Mouse (Mus musculus) monocyte, adult 2 months (primary cell): ENCODE data around the gene C8a.
A peak's percentile ranks its signal among the peaks of the same experiment; 100 is the strongest.

Experiments used
- DNase-seq, 2 experiments: peaks; one replicate each; pipeline ENCODE4 v3.0.0; 2022; ENCODE audit warnings: low spot score in 2 of 2, low read depth in 1 of 2

The C8a gene

GRCm38 (mm10) chr4:104876323-104876722 is at the start of gene C8a:
TSS of gene C8a (minus strand) at chr4:104876398.
- DNase-seq, result no peak

GRCm38 (mm10) chr4:104925383-104925782 is 49.2 kb upstream of the C8a start:
- no peak for DNase-seq

DNA sequence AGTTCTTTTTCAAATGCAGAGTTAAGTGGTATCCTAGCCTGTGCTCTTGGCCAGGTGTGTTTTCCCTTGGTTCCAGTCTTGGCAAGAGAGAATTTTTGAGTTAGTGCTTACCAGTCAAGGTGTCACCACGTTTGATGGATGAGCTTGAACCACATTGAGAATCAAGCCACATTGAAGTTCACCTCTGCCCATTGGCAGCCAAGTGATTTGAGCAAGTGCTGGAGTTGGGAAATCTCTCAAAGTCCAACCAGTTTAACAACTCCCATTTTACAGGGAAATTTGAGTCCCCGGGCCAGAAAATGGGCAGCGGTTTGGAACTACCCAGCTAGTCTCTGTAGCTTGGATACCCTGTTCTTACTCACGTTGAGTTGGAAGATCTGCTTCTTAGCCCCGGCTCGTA is 41.8 kb upstream of the C8a start:
- DNase-seq, result no peak

GRCm38 (mm10) chr4:104914711-104915247 is 38.6 kb upstream of the C8a start:
- DNase-seq, result no peak

GRCm38 (mm10) chr4:104913291-104914129 is 37.3 kb upstream of the C8a start, which contains the start of gene Fyb2:
TSS of gene Fyb2 (plus strand) at chr4:104913456.
- DNase-seq, result no peak

DNA sequence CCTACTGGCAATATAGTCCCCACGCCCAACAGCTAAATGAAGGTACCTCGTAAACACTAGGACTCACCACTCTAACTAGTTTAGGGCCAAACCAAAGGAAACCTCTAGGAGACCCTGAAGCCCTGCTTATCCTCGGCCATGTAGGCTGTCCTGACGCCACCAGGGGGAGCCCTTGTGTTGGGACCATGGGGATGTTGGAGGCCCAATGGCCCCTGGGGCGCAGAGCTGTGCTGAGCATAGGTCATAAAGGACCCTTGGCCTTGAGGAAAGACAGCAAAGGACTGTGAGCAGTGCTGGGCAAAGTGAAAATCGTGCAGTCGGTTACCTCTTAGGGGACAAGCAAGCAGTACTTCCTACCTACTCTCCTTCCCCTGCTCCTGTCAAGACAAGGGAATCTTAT is 35.5 kb upstream of the C8a start:
- peak; percentile 16 to 21 for DNase-seq

DNA sequence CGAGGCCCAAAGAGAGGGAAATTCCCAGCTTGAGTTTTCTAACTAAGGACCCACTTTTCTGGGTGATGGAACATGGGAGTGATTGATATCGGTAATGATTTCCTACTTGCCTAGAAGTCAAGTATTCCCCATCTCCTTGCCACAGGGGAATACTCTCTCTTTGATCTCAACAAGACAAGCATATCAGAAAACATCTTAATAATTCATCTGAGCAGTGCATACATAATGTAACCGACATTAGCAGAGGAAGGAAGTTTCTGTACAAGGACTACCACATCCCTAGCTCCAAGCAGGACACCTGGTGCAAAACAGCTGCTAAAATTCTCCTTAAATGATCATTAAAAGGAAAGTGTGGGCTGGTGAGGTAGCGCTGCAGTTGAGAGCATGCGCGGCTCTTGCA is 28.9 kb upstream of the C8a start:
- DNase-seq, result no peak

DNA sequence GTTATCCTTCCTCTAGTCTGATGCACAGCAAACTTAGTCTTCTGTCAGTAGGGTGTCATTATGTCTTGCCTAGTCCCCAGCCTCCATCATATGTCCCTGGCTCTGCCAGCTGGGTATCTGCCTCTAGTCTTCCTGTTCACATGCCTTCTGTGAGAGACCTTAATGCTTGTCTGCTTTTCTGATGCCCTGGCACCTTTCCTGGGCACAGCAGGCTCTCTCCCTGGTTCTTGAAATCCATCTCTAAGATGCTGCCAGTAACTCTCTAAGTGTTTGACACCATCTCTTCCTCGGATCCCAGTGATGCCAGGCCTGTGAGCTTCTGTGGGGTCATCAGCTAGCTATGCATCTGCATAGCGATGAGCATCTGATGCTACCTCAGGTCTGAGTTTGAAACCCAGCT is 26.6 kb upstream of the C8a start:
- DNase-seq, result no peak

DNA sequence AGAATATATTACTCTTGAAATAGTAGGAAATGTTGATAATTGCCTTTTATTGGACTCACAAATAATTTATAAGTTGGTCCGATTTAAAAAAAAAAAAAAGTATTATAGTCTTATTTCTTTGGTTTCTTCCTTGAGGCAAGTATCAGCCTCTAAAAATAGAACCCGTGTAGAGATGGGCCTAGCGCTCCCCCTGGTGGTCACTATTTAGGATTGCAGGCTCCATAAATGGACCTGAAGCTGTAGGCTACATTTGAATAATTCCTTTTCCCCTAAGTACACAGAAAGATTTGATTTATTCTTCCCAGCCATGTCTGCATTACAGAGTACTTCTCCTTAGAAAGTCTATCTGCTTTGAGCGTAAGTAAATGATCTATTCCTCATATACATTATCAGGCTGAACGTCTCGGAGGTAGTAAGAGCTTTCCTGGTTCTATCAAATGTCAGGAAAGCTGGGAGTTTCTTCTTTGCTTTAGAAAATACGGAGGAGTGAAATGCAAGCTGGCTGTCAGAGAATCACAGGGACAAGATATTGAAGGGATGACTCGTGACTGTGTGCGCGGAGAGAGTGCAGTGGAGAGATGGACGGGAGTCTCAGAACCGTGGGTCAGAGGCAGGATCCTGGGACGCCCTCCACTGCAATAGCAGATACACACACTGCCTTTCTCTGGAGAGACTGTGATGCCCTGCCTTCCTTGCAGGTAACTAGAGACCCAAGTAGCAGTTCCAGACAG is 18.0 kb upstream of the C8a start:
- DNase-seq, result no peak

DNA sequence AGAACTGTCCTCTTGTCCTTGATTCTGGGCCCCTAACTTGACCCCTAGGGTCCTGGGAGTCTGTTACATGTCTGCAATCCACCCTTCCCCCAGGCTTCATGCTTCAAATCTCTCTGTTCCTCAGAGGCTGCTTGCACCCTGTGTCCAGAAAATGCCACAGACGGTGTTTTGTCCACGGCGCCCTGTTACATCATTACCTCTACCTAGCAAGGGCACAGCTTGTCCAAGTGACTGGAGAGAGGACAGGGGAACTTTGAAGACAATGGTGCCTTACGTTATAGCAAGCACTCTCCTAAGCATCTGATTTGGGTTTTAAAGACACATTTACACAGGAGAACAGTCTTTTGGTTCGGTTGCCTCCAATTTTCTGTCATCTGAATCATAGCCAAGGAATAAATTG is 17.4 kb upstream of the C8a start:
- no peak for DNase-seq

- no peak for DNase-seq
Measured at GRCm38 (mm10) chr4:104891708-104892107, 15.5 kb upstream of the C8a start.

- no peak for DNase-seq
Measured at GRCm38 (mm10) chr4:104888499-104889262, 12.5 kb upstream of the C8a start.

DNA sequence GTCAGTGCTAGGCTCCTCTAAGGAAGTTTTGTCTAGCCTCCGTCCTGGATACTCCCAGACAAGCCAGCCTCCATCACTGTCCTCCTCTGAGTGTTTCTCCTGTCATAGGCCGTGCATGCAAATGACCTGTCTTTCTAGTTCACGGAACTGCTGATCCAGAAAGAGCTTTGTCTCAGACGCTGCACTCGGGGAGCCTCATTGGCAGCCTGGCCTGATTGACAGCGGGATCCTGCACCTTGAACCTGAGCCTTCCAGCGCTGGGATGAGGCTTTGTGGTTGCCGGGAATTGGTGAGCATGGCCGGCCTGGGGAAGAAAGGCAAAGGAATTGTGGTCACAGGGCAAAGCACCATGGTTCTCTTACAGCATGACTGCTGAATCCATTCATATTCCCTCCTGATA is 11.3 kb upstream of the C8a start:
- DNase-seq, result no peak

GRCm38 (mm10) chr4:104875832-104876231 is 366 bp downstream of the C8a start:
- DNase-seq, result no peak

- DNase-seq, result no peak
Measured at GRCm38 (mm10) chr4:104870196-104870595, 6.0 kb downstream of the C8a start.

- DNase-seq, result no peak
Measured at GRCm38 (mm10) chr4:104869581-104869980, 6.6 kb downstream of the C8a start.

- no peak for DNase-seq
Measured at GRCm38 (mm10) chr4:104864397-104864796, 11.8 kb downstream of the C8a start.

- no peak for DNase-seq
Measured at GRCm38 (mm10) chr4:104861241-104861640, 15.0 kb downstream of the C8a start.

DNA sequence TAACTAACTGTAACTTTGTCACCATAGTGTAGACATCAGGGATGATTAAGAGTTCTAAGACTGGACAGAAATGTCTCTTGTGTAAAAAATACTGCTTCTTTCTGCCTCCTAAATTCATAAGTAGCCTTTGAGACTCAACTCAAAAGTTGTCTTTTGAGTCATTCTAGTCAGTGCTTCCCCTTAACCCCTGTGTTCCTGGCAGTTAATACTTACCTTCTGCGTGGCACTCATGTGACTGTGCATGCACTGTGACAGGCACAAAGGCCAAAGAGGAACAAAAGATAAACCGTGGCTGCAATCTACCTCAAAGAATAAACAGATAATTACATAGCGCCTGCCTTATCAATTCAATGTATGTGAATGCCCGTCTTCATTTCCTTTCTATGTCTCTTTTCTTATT is 18.4 kb downstream of the C8a start:
- DNase-seq, result no peak

GRCm38 (mm10) chr4:104857029-104857428 is 19.2 kb downstream of the C8a start, which contains the start of gene Gm17662:
TSS of gene Gm17662 (plus strand) at chr4:104857329.
- DNase-seq, result no peak

DNA sequence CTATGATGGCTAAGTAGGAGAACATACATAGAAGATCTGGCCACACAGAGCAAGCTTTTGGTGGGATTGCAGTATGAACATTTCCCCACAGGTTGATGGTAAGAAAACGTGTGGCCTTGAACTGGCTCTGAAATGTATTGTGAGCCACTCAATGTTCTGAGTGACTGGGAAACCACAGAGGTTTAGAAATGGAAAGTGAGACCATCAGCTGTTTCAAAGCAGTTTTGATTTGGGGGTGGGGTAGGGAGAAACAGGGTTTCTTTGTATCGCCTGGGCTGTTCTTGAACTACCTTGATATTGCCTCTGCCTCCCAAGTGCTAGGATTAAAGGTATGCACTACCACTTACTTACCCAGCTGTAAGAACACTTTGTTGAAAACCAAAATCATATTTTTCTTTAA is 21.0 kb downstream of the C8a start:
- no peak for DNase-seq
